Mouse (Mus musculus): ENCODE measurements around the gene Hypk.

GRCm38 (mm10) chr2:121440834-121441605, 12.1 kb upstream of the Hypk start:
- TF ChIP-seq CTCF (IDR thresholded peaks at IDR 0.05; ENCODE audit: low read depth, low read length), result no peak
- TF ChIP-seq POLR2A (IDR thresholded peaks at IDR 0.05; ENCODE audit: extremely low read depth, insufficient read depth, low read length), result no peak
